Mouse (Mus musculus): ENCODE data around the gene Stfa2l1.
"Not testable (repeated sequence)": the region's sequence is repeated elsewhere in the genome, so short reads cannot be mapped to it uniquely, and the experiment has no call there.

GRCm38 (mm10) chr16:36115751-36116150, 40.9 kb upstream of the Stfa2l1 start:
- TF ChIP-seq GATA1 (IDR thresholded peaks at IDR 0.05; ENCODE audit: borderline replicate concordance, low read length); FLI1 (IDR thresholded peaks at IDR 0.05; ENCODE audit: low read length): not testable (repeated sequence)
